Mouse (Mus musculus) MEL (cell line): Measurements from ENCODE around the gene Wwc1. TPM values are rescaled to one million over a fixed set of nuclear protein-coding genes. Genes with fewer than 3 reads are reported as not detected.

ENCODE experiments used
- DNase-seq: peaks from one replicate; pipeline ENCODE4 v3.0.0; 2011; ENCODE audit warnings: low read depth, low spot score
- H3K27ac ChIP-seq: 2 replicates; pipeline ENCODE4 v1.5.1; 2012; ENCODE audit warnings: low read depth, mild to moderate bottlenecking, control low read depth, low read length, moderate library complexity; ENCODE audit not compliant: control insufficient read depth
- H3K27me3 ChIP-seq, 2 experiments: fragments of 150-350 bp in 1 of 2; sonication (generic) in 1 of 2; 2 replicates each; pipeline ENCODE4 v1.6.1; 2012; ENCODE audit warnings: low read length in 2 of 2, mild to moderate bottlenecking in 2 of 2, improper control_type of control experiment in 1 of 2, moderate library complexity in 1 of 2; ENCODE audit not compliant: insufficient read depth in 2 of 2, control insufficient read depth in 1 of 2
- H3K36me3 ChIP-seq, 2 experiments: 2 replicates each; pipeline ENCODE4 v1.6.1; 2012 to 2014; ENCODE audit warnings: low read length in 2 of 2, improper control_type of control experiment in 1 of 2, inconsistent platforms in 1 of 2, mild to moderate bottlenecking in 1 of 2; ENCODE audit not compliant: insufficient read depth in 2 of 2, control insufficient read depth in 1 of 2
- H3K4me1 ChIP-seq, 2 experiments: fragments of 150-350 bp in 1 of 2; sonication (generic) in 1 of 2; 2 replicates each; pipeline ENCODE4 v1.6.1; 2012; ENCODE audit warnings: low read length in 2 of 2, improper control_type of control experiment in 1 of 2, mild to moderate bottlenecking in 1 of 2; ENCODE audit not compliant: insufficient read depth in 2 of 2, control insufficient read depth in 1 of 2
- H3K4me3 ChIP-seq, 2 experiments: fragments of 150-350 bp in 1 of 2; sonication (generic) in 1 of 2; 2 replicates each; pipeline ENCODE4 v1.5.1; 2012; ENCODE audit warnings: low read depth in 2 of 2, low read length in 2 of 2, mild to moderate bottlenecking in 2 of 2, moderate library complexity in 2 of 2, control low read depth in 1 of 2, improper control_type of control experiment in 1 of 2; ENCODE audit not compliant: control insufficient read depth in 1 of 2, insufficient read depth in 1 of 2
- H3K79me2 ChIP-seq: 2 replicates; pipeline ENCODE4 v1.6.1; 2012; ENCODE audit warnings: mild to moderate bottlenecking, low read length, moderate library complexity; ENCODE audit not compliant: control insufficient read depth, poor library complexity, insufficient read depth
- H3K9ac ChIP-seq: 2 replicates; pipeline ENCODE4 v1.6.1; 2012; ENCODE audit warnings: low read depth, mild to moderate bottlenecking, control low read depth, low read length, moderate library complexity; ENCODE audit not compliant: control insufficient read depth, poor library complexity, severe bottlenecking
- H3K9me3 ChIP-seq: fragments of 150-350 bp; sonication (generic); replicated peaks from 2 replicates; pipeline ENCODE4 v1.6.1; 2012; ENCODE audit warnings: mild to moderate bottlenecking, low read length, improper control_type of control experiment, moderate library complexity; ENCODE audit not compliant: insufficient read depth
- BHLHE40 ChIP-seq: IDR thresholded peaks from 2 replicates; pipeline ENCODE4 v1.6.1; 2012; ENCODE audit warnings: low read depth, mild to moderate bottlenecking, inconsistent platforms, low read length, improper control_type of control experiment, borderline replicate concordance
- CHD1 ChIP-seq: IDR thresholded peaks from 2 replicates; pipeline ENCODE4 v1.6.1; 2012; ENCODE audit warnings: low read depth, mild to moderate bottlenecking, inconsistent platforms, low read length, improper control_type of control experiment
- CHD2 ChIP-seq: IDR thresholded peaks from 2 replicates; pipeline ENCODE4 v1.6.1; 2011; ENCODE audit warnings: low read length, improper control_type of control experiment
- CTCF ChIP-seq, 3 experiments: IDR thresholded peaks in 2 of 3; conservative IDR thresholded peaks in 1 of 3; 2 replicates each; pipeline ENCODE4 v1.5.1; 2011 to 2012; ENCODE audit warnings: low read length in 3 of 3, low read depth in 2 of 3, mild to moderate bottlenecking in 2 of 3, improper control_type of control experiment in 1 of 3, inconsistent platforms in 1 of 3, mixed read lengths in 1 of 3, moderate library complexity in 1 of 3; ENCODE audit not compliant: control insufficient read depth in 1 of 3, insufficient read depth in 1 of 3, poor library complexity in 1 of 3, severe bottlenecking in 1 of 3
- E2F4 ChIP-seq: IDR thresholded peaks from 2 replicates; pipeline ENCODE4 v1.6.1; 2011; ENCODE audit warnings: low read depth, low read length, improper control_type of control experiment, borderline replicate concordance
- ETS1 ChIP-seq: IDR thresholded peaks from 2 replicates; pipeline ENCODE4 v1.6.1; 2012; ENCODE audit warnings: low read depth, mild to moderate bottlenecking, inconsistent platforms, low read length, improper control_type of control experiment, moderate library complexity
- KAT2A ChIP-seq: conservative IDR thresholded peaks from 2 replicates; pipeline ENCODE4 v1.6.1; 2012; ENCODE audit warnings: low read depth, low read length, improper control_type of control experiment, inconsistent platforms
- MAFK ChIP-seq: IDR thresholded peaks from 2 replicates; pipeline ENCODE4 v1.6.1; 2011; ENCODE audit warnings: low read depth, mild to moderate bottlenecking, low read length, improper control_type of control experiment, borderline replicate concordance
- MAX ChIP-seq: IDR thresholded peaks from 2 replicates; pipeline ENCODE4 v1.6.1; 2011; ENCODE audit warnings: low read length, improper control_type of control experiment
- MYB ChIP-seq: IDR thresholded peaks from 2 replicates; pipeline ENCODE4 v1.6.1; 2011; ENCODE audit warnings: mild to moderate bottlenecking, low read depth, low read length, improper control_type of control experiment
- MYC ChIP-seq: IDR thresholded peaks from 2 replicates; pipeline ENCODE4 v1.6.1; 2011; ENCODE audit warnings: low read depth, mild to moderate bottlenecking, low read length, improper control_type of control experiment, moderate library complexity
- POLR2A ChIP-seq, 2 experiments: IDR thresholded peaks; 2 replicates each; pipeline ENCODE4 v1.6.1; 2011 to 2012; ENCODE audit warnings: low read length in 2 of 2, mild to moderate bottlenecking in 2 of 2, control low read depth in 1 of 2, improper control_type of control experiment in 1 of 2, low read depth in 1 of 2, moderate library complexity in 1 of 2; ENCODE audit not compliant: control insufficient read depth in 1 of 2, insufficient read depth in 1 of 2, poor library complexity in 1 of 2
- POLR2AphosphoS2 ChIP-seq: IDR thresholded peaks from 2 replicates; pipeline ENCODE4 v1.6.1; 2011; ENCODE audit warnings: low read length, improper control_type of control experiment
- POLR2AphosphoS5 ChIP-seq: IDR thresholded peaks from 2 replicates; pipeline ENCODE4 v1.6.1; 2012; ENCODE audit warnings: low read depth, borderline replicate concordance, mild to moderate bottlenecking, inconsistent platforms, low read length, moderate library complexity, mixed read lengths
- RAD21 ChIP-seq: IDR thresholded peaks from 2 replicates; pipeline ENCODE4 v1.6.1; 2011; ENCODE audit warnings: mild to moderate bottlenecking, low read depth, low read length, improper control_type of control experiment
- SIN3A ChIP-seq: IDR thresholded peaks from 2 replicates; pipeline ENCODE4 v1.6.1; 2012; ENCODE audit warnings: low read length, improper control_type of control experiment, inconsistent platforms
- SMC3 ChIP-seq: IDR thresholded peaks from 2 replicates; pipeline ENCODE4 v1.6.1; 2011; ENCODE audit warnings: low read depth, low read length, improper control_type of control experiment
- TBP ChIP-seq: IDR thresholded peaks from 2 replicates; pipeline ENCODE4 v1.8.0; 2011; ENCODE audit warnings: low read depth, low read length, improper control_type of control experiment
- TCF12 ChIP-seq: IDR thresholded peaks from 2 replicates; pipeline ENCODE4 v1.6.1; 2014; ENCODE audit warnings: low read depth, mild to moderate bottlenecking, inconsistent platforms, low read length, improper control_type of control experiment, moderate library complexity
- UBTF ChIP-seq: IDR thresholded peaks from 2 replicates; pipeline ENCODE4 v1.6.1; 2012; ENCODE audit warnings: low read depth, mild to moderate bottlenecking, inconsistent platforms, low read length, improper control_type of control experiment, moderate library complexity, borderline replicate concordance; ENCODE audit not compliant: insufficient read depth
- USF1 ChIP-seq: IDR thresholded peaks from 2 replicates; pipeline ENCODE4 v1.6.1; 2014; ENCODE audit warnings: low read depth, mild to moderate bottlenecking, inconsistent platforms, low read length, improper control_type of control experiment, moderate library complexity
- ZC3H11A ChIP-seq: IDR thresholded peaks from 2 replicates; pipeline ENCODE4 v1.6.1; 2012; ENCODE audit warnings: low read depth, mild to moderate bottlenecking, inconsistent platforms, low read length, improper control_type of control experiment
- ZKSCAN1 ChIP-seq: IDR thresholded peaks from 2 replicates; pipeline ENCODE4 v1.6.1; 2012; ENCODE audit warnings: low read depth, mild to moderate bottlenecking, inconsistent platforms, low read length, improper control_type of control experiment, moderate library complexity
- ZMIZ1 ChIP-seq: IDR thresholded peaks from 2 replicates; pipeline ENCODE4 v1.6.1; 2012; ENCODE audit warnings: low read depth, mild to moderate bottlenecking, inconsistent platforms, low read length, improper control_type of control experiment, moderate library complexity
- polyA plus RNA-seq, 2 experiments: library from polyadenylated mRNA; stranded (reverse) in 1 of 2; unstranded in 1 of 2; fragments of >175 nt in 1 of 2; fragments of >200 nt in 1 of 2; gene quantifications; 2 replicates each; pipeline versions ENCODE4 v1.2.1 to v1.2.4; 2012; ENCODE audit warnings: low replicate concordance in 2 of 2, low read depth in 1 of 2; ENCODE audit not compliant: insufficient read length in 2 of 2, insufficient read depth in 1 of 2, missing spikeins in 1 of 2
- total RNA-seq: library from RNA; depleted of rRNA; stranded (reverse); fragments of 300-350 nt; gene quantifications from 2 replicates; pipeline ENCODE4 v1.2.3, GENCODE M21; 2012

Gene Wwc1
- total and polyA plus RNA-seq, 3 experiments = 0.39 to 0.46 TPM; not detected in 1

GRCm38 (mm10) chr11:35963554-35963953, 16.8 kb downstream of the Wwc1 start:
- TF ChIP-seq TBP (no peak), ETS1 (no peak), CTCF (IDR thresholded peaks at IDR 0.05 in 2 of 3, conservative IDR thresholded peaks at IDR 0.05 in 1 of 3; ENCODE audit: control insufficient read depth in 1 of 3, insufficient read depth in 1 of 3, low read depth in 2 of 3, low read length in 3 of 3, poor library complexity in 1 of 3, severe bottlenecking in 1 of 3) (no peak), ZC3H11A (no peak), MYB (no peak), CHD2 (no peak), ZMIZ1 (no peak), SIN3A (no peak), POLR2AphosphoS5 (no peak), USF1 (no peak), TCF12 (no peak), POLR2AphosphoS2 (no peak)
- no peaks in the 10 kb centered on the region for H3K9me3 ChIP-seq

GRCm38 (mm10) chr11:35962431-35962830, 17.9 kb downstream of the Wwc1 start:
- H3K4me3 ChIP-seq = no peak overlapping the region
- H3K27me3 ChIP-seq = no peaks in the 10 kb centered on the region
- H3K27ac ChIP-seq = no peak overlapping the region
- no peaks in the 10 kb centered on the region for H3K9me3 ChIP-seq
- H3K36me3 ChIP-seq = no peaks in the 10 kb centered on the region
- H3K79me2 ChIP-seq = no peaks in the 10 kb centered on the region
- no peak for DNase-seq
- no peak overlapping the region for H3K9ac ChIP-seq
- no peaks in the 10 kb centered on the region for H3K4me1 ChIP-seq
- TF ChIP-seq ZMIZ1 = no peak
- TF ChIP-seq UBTF = no peak
- no peak for TF ChIP-seq CHD1

More at GRCm38 (mm10) chr11:35963554-35963953, 16.8 kb downstream of the Wwc1 start:
- no peak overlapping the region for H3K4me3 ChIP-seq
- no peaks in the 10 kb centered on the region for H3K79me2 ChIP-seq
- no peaks in the 10 kb centered on the region for H3K4me1 ChIP-seq
- no peaks in the 10 kb centered on the region for H3K27me3 ChIP-seq
- H3K36me3 ChIP-seq = no peaks in the 10 kb centered on the region
- H3K9ac ChIP-seq = no peak overlapping the region
- H3K27ac ChIP-seq = no peak overlapping the region
- DNase-seq = no peak

GRCm38 (mm10) chr11:35959270-35959669, 21.1 kb downstream of the Wwc1 start:
- no peak for DNase-seq
- no peak overlapping the region for H3K9ac ChIP-seq
- no peak overlapping the region for H3K27ac ChIP-seq
- H3K27me3 ChIP-seq = no peaks in the 10 kb centered on the region
- no peaks in the 10 kb centered on the region for H3K36me3 ChIP-seq
- H3K79me2 ChIP-seq = no peaks in the 10 kb centered on the region
- no peak for TF ChIP-seq KAT2A
- TF ChIP-seq TBP = no peak
- TF ChIP-seq UBTF = no peak
- TF ChIP-seq RAD21 = no peak
- no peak for TF ChIP-seq E2F4
- no peak for TF ChIP-seq USF1
- TF ChIP-seq MAX = no peak
- no peak for TF ChIP-seq POLR2A (IDR thresholded peaks at IDR 0.05; ENCODE audit: control insufficient read depth in 1 of 2, insufficient read depth in 1 of 2, low read depth in 1 of 2, low read length in 2 of 2, poor library complexity in 1 of 2)
- TF ChIP-seq ZKSCAN1 = no peak
- TF ChIP-seq POLR2AphosphoS2 = no peak
- TF ChIP-seq MAFK = no peak
- TF ChIP-seq MYC = no peak
- no peak for TF ChIP-seq POLR2AphosphoS5
- TF ChIP-seq SMC3 = no peak
- no peak for TF ChIP-seq BHLHE40
- H3K4me3 ChIP-seq = no peak overlapping the region
- H3K4me1 ChIP-seq = no peaks in the 10 kb centered on the region
- no peaks in the 10 kb centered on the region for H3K9me3 ChIP-seq
